Mouse (Mus musculus) liver, embryonic 15.5 days (tissue): ENCODE measurements at regions not wholly inside any gene's neighbourhood (a gene's known extent, or its start where the extent isn't known, plus 50 kb on each side); places are given as distances from the start of the nearest gene placed in this dataset.
"Not testable (repeated sequence)": the region's sequence is repeated elsewhere in the genome, so short reads cannot be mapped to it uniquely, and the experiment has no call there.

Experiments
- ATAC-seq: fragments of 200-750 bp; cut with Nextera tagmentation; 2 replicates; pipeline ENCODE4 v1.8.0; 2017; ENCODE audit warnings: moderate number of reproducible peaks, mild to moderate bottlenecking, moderate library complexity; ENCODE audit not compliant: insufficient read depth
- H3K27ac ChIP-seq: fragments of 300-500 bp; sonication (generic); replicated peaks from 2 replicates; pipeline ENCODE4 v1.5.1; 2015; ENCODE audit warnings: mild to moderate bottlenecking, inconsistent platforms
- H3K27me3 ChIP-seq: fragments of 300-500 bp; sonication (generic); 2 replicates; pipeline ENCODE4 v1.6.1; 2015; ENCODE audit warnings: mild to moderate bottlenecking, inconsistent platforms
- H3K36me3 ChIP-seq: fragments of 300-500 bp; sonication (generic); replicated peaks from 2 replicates; pipeline ENCODE4 v1.6.1; 2015; ENCODE audit warnings: moderate library complexity, mild to moderate bottlenecking, inconsistent platforms
- H3K4me1 ChIP-seq: fragments of 300-500 bp; sonication (generic); replicated peaks from 2 replicates; pipeline ENCODE4 v1.6.1; 2015; ENCODE audit warnings: inconsistent platforms
- H3K4me2 ChIP-seq: fragments of 300-500 bp; sonication (generic); 2 replicates; pipeline ENCODE4 v1.6.1; 2015; ENCODE audit warnings: moderate library complexity, mild to moderate bottlenecking, inconsistent platforms
- H3K4me3 ChIP-seq: fragments of 300-500 bp; sonication (generic); replicated peaks from 2 replicates; pipeline ENCODE4 v1.5.1; 2015; ENCODE audit warnings: mild to moderate bottlenecking, inconsistent platforms
- H3K9ac ChIP-seq: fragments of 300-500 bp; sonication (generic); 2 replicates; pipeline ENCODE4 v1.6.1; 2015; ENCODE audit warnings: moderate library complexity, mild to moderate bottlenecking, inconsistent platforms
- H3K9me3 ChIP-seq: fragments of 300-500 bp; sonication (generic); replicated peaks from 2 replicates; pipeline ENCODE4 v1.6.1; 2016; ENCODE audit warnings: inconsistent platforms
- WGBS: fragments of 180-500 bp; shearing (Covaris S2); methylation state at CpG from one replicate; pipeline ENCODE4 v1.1.7; 2015; ENCODE audit warnings: mixed read lengths; ENCODE audit not compliant: insufficient replicate concordance; 5-methylcytosine and 5-hydroxymethylcytosine counted together

GRCm38 (mm10) chr15:84616880-84617279 lies 52.5 kb upstream of the Prr5 start:
- not testable (repeated sequence) for H3K9ac ChIP-seq, H3K36me3 ChIP-seq, H3K4me2 ChIP-seq, H3K27ac ChIP-seq, ATAC-seq, H3K4me1 ChIP-seq, H3K4me3 ChIP-seq, H3K9me3 ChIP-seq
- 11% methylated on average over 8 of the region's 8 CpGs for WGBS
- H3K27me3 ChIP-seq = peaks cover 21% of the 10 kb centered on the region

DNA sequence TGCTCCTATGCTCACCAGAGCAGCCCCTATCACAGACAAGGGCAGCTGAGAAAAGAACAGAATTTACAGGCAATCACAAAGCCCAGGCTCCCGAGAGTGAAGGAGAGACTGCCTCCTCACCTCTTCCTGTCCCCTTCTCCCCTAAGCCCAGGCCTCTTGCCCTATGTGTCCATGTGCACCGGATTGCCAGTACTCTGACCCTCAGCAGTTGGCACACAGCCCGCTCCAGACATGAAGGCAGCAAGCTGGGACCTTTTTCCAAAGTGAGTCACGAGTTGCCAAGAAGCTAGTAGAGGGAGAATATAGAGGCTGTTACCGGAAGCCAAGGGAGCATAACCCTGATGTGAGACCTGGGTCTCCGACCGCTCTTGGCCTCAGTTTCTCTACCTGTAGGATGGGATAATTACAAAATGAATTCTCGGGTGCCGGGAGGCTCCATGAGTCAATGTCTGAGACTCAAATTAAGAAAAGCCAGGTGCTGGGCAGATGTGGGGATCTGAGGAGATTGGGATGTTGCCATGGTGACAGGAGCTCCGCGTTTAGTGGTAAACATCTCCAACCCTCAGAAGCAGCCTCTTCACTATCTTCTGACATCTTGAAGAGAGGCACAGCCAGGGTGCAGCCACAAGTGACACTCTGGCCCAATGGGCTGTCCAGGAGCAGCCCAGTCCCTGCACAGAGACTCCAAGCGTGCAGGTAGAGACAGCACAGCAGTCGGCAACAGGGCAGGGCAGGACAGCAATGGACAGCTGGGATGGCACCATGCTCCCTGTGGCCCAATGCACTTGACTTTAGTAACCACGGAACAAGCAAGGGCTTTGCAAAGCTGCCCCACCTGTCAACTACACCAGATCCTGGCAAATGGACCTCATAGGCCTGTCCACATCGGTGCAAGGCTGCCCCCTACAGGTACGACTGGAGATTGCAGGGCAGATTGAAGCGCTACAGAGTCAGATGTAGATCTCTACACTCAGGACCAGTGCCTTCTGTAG lies 55.6 kb upstream of the Prr5 start:
- Histone ChIP-seq H3K27ac (no peak overlapping the region), H3K4me1 (peaks cover 13% of the 10 kb centered on the region), H3K9ac (no peak overlapping the region), H3K4me2 (no peak overlapping the region), H3K27me3 (peaks cover 21% of the 10 kb centered on the region), H3K4me3 (no peak overlapping the region), H3K9me3 (no peaks in the 10 kb centered on the region), H3K36me3 (no peaks in the 10 kb centered on the region)
- 45% methylated on average over 17 of the region's 17 CpGs for WGBS
- ATAC-seq = no peak

GRCm38 (mm10) chr15:84612961-84613360 lies 55.3 kb upstream of the Rtl6 start:
- Histone ChIP-seq H3K9ac (no peak overlapping the region), H3K27me3 (peaks cover 21% of the 10 kb centered on the region), H3K4me3 (no peak overlapping the region), H3K27ac (no peak overlapping the region), H3K4me1 (peaks cover 14% of the 10 kb centered on the region), H3K9me3 (no peaks in the 10 kb centered on the region), H3K36me3 (no peaks in the 10 kb centered on the region), H3K4me2 (no peak overlapping the region)
- 14% methylated on average over 2 of the region's 2 CpGs for WGBS
- ATAC-seq = no peak

- H3K4me2 ChIP-seq = no peak overlapping the region
- 22% methylated on average over 15 of the region's 15 CpGs for WGBS
Observed at GRCm38 (mm10) chr15:84609825-84610442, 52.3 kb upstream of the Rtl6 start.

DNA sequence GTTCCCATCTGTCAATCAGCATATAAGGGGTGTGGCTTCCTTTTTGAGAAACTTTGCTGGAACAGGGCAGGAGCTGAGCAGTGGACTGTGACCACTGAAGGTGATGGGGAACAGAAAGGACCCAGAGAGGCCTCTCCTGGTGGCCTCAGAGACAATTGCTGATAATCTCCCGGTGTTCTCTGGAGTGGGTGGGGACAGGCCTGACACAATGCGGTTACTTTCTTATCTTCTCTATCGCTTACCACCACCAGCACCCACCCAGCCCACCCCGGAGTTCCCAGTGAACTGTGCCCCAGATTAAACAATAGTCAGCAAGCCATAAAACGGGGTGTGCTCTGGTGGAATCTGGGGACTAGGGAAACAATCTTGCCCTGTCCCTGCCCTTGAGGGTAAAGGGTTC lies 51.4 kb upstream of the Rtl6 start:
- 11% methylated on average over 5 of the region's 5 CpGs for WGBS
- no peak overlapping the region for H3K4me3 ChIP-seq
- peaks cover 7% of the 10 kb centered on the region; the same call in 1 of the 2 replicates for H3K27me3 ChIP-seq
- H3K27ac ChIP-seq = no peak overlapping the region
- H3K9ac ChIP-seq = no peak overlapping the region
- ATAC-seq = peak; percentile 61
- no peaks in the 10 kb centered on the region for H3K36me3 ChIP-seq
- H3K4me2 ChIP-seq = no peak overlapping the region
- no peaks in the 10 kb centered on the region for H3K9me3 ChIP-seq
- peaks cover 14% of the 10 kb centered on the region for H3K4me1 ChIP-seq

More at GRCm38 (mm10) chr15:84609825-84610442, 52.3 kb upstream of the Rtl6 start:
- Histone ChIP-seq H3K27me3 (peaks cover 12% of the 10 kb centered on the region), H3K36me3 (no peaks in the 10 kb centered on the region), H3K27ac (no peak overlapping the region), H3K4me1 (peaks cover 14% of the 10 kb centered on the region), H3K9ac (no peak overlapping the region), H3K4me3 (no peak overlapping the region), H3K9me3 (no peaks in the 10 kb centered on the region)
- ATAC-seq = no peak
